Mouse (Mus musculus) ES-E14 (cell line): Measurements from ENCODE around the gene Olfr764-ps1. TPM values are rescaled to one million over a fixed set of nuclear protein-coding genes. Genes with fewer than 3 reads are reported as not detected.
"Not testable (repeated sequence)": the region's sequence is repeated elsewhere in the genome, so short reads cannot be mapped to it uniquely, and the experiment has no call there.

Experiments used
- DNase-seq: peaks from one replicate; pipeline ENCODE4 v3.0.0-alpha.2; 2013; ENCODE audit warnings: low read depth, low spot score
- H3K27ac ChIP-seq: 2 replicates; pipeline ENCODE4 v1.5.1; 2012; ENCODE audit warnings: low read depth, mild to moderate bottlenecking, low read length, moderate library complexity, mixed read lengths; ENCODE audit not compliant: poor library complexity, insufficient read depth, severe bottlenecking
- H3K36me3 ChIP-seq: 2 replicates; pipeline ENCODE4 v1.6.1; 2012; ENCODE audit warnings: mild to moderate bottlenecking, low read length, moderate library complexity, mixed read lengths; ENCODE audit not compliant: control insufficient read depth, poor library complexity, insufficient read depth, severe bottlenecking
- H3K4me1 ChIP-seq, 2 experiments: fragments of 150-350 bp in 1 of 2; sonication (generic) in 1 of 2; 2 replicates each; pipeline ENCODE4 v1.6.1; 2012; ENCODE audit warnings: low read length in 2 of 2, mild to moderate bottlenecking in 1 of 2, mixed read lengths in 1 of 2; ENCODE audit not compliant: control insufficient read depth in 2 of 2, insufficient read depth in 2 of 2, poor library complexity in 1 of 2
- H3K4me3 ChIP-seq, 2 experiments: fragments of 150-350 bp in 1 of 2; sonication (generic) in 1 of 2; 2 replicates each; pipeline ENCODE4 v1.5.1; 2012; ENCODE audit warnings: low read length in 2 of 2, low read depth in 1 of 2, mild to moderate bottlenecking in 1 of 2, mixed read lengths in 1 of 2; ENCODE audit not compliant: insufficient read depth in 1 of 2, poor library complexity in 1 of 2, severe bottlenecking in 1 of 2
- H3K9ac ChIP-seq: 2 replicates; pipeline ENCODE4 v1.6.1; 2012; ENCODE audit warnings: low read depth, mild to moderate bottlenecking, low read length, mixed read lengths; ENCODE audit not compliant: poor library complexity, insufficient read depth, severe bottlenecking
- H3K9me3 ChIP-seq: fragments of 150-350 bp; sonication (generic); 2 replicates; pipeline ENCODE4 v1.6.1; 2012; ENCODE audit warnings: low read depth, mild to moderate bottlenecking, low read length; ENCODE audit not compliant: control insufficient read depth, insufficient read depth
- CHD2 ChIP-seq: IDR thresholded peaks from 2 replicates; pipeline ENCODE4 v1.6.1; 2014; ENCODE audit warnings: mild to moderate bottlenecking, low read depth, low read length, inconsistent platforms
- HCFC1 ChIP-seq: IDR thresholded peaks from 2 replicates; pipeline ENCODE4 v1.6.1; 2012; ENCODE audit warnings: low read length, inconsistent platforms, borderline replicate concordance; ENCODE audit not compliant: insufficient read depth
- MAFK ChIP-seq: IDR thresholded peaks from 2 replicates; pipeline ENCODE4 v1.6.1; 2014; ENCODE audit warnings: mild to moderate bottlenecking, low read depth, low read length, inconsistent platforms; ENCODE audit not compliant: insufficient read depth
- ZC3H11A ChIP-seq: IDR thresholded peaks from 2 replicates; pipeline ENCODE4 v1.6.1; 2012; ENCODE audit warnings: low read depth, mild to moderate bottlenecking, inconsistent platforms, low read length, borderline replicate concordance
- ZNF384 ChIP-seq: IDR thresholded peaks from 2 replicates; pipeline ENCODE4 v1.6.1; 2012; ENCODE audit warnings: low read depth, low read length, inconsistent platforms
- in situ Hi-C, 2 experiments: fragments of 600-800 bp; cut with MboI; formaldehyde crosslinking; loops; one replicate each; pipeline ENCODE4 v1.15.1; 2025; ENCODE audit warnings: low sequenced_read_pairs in 2 of 2, inconsistent platforms in 1 of 2; ENCODE audit not compliant: unreplicated experiment in 2 of 2
- total RNA-seq: library from RNA; depleted of rRNA; stranded (reverse); fragments of 300-350 nt; gene quantifications from 2 replicates; pipeline ENCODE4 v1.2.3, GENCODE M21; 2012

Olfr764-ps1 gene
- total RNA-seq, 1 experiment = not detected

- Histone ChIP-seq H3K9ac (no peak overlapping the region), H3K36me3 (no peaks in the 10 kb centered on the region), H3K9me3 (no peaks in the 10 kb centered on the region), H3K4me1 (no peaks in the 10 kb centered on the region), H3K4me3 (no peak overlapping the region), H3K27ac (no peak overlapping the region)
- TF ChIP-seq ZC3H11A (peak; percentile 86; the same call in 1 of the 2 replicates), HCFC1 (no peak)
- DNase-seq = peak; percentile 40
- in situ Hi-C loops = no loop called here
These were observed 13.6 kb downstream of the Olfr764-ps1 start for GRCm38 (mm10) chr10:129026018-129026662.

GRCm38 (mm10) chr10:129023319-129023718 is 16.4 kb downstream of the Olfr764-ps1 start:
- no peaks in the 10 kb centered on the region for H3K9me3 ChIP-seq
- H3K9ac ChIP-seq = no peak overlapping the region
- H3K27ac ChIP-seq = no peak overlapping the region
- in situ Hi-C loops = no loop called here
- no peak for TF ChIP-seq MAFK
- TF ChIP-seq ZC3H11A = no peak
- TF ChIP-seq HCFC1 = no peak
- TF ChIP-seq CHD2 = no peak
- TF ChIP-seq ZNF384 = no peak
- DNase-seq = no peak
- H3K4me3 ChIP-seq = no peak overlapping the region
- no peaks in the 10 kb centered on the region for H3K4me1 ChIP-seq
- no peaks in the 10 kb centered on the region for H3K36me3 ChIP-seq

GRCm38 (mm10) chr10:129014477-129014876 is 25.2 kb downstream of the Olfr764-ps1 start:
- Histone ChIP-seq H3K4me3 (no peak overlapping the region), H3K9me3 (no peaks in the 10 kb centered on the region), H3K27ac (no peak overlapping the region), H3K4me1 (no peaks in the 10 kb centered on the region), H3K36me3 (no peaks in the 10 kb centered on the region), H3K9ac (no peak overlapping the region)
- in situ Hi-C loops = no loop called here
- no peak for TF ChIP-seq MAFK
- TF ChIP-seq HCFC1 = no peak
- no peak for TF ChIP-seq ZNF384
- no peak for TF ChIP-seq CHD2
- TF ChIP-seq ZC3H11A = no peak
- no peak for DNase-seq

DNA sequence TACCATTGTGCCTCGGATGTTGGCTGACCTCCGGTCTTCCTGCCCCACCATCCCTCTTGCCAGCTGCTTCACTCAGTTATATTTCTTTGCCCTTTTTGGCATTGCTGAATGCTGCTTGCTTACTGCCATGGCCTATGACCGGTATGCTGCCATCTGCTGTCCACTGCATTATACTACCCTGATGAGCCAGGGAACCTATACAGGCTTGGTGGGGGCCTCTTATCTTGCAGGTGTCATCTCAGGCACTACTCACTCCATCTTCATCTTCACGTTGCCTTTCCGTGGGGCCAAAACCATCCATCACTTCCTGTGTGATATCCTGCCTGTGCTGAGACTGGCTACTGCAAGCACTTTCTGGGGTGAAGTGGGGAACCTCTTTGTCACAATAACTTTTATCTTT is 28.2 kb downstream of the Olfr764-ps1 start:
- in situ Hi-C loops, H3K4me1 ChIP-seq, H3K9me3 ChIP-seq, H3K36me3 ChIP-seq, H3K27ac ChIP-seq, H3K9ac ChIP-seq, DNase-seq, H3K4me3 ChIP-seq: not testable (repeated sequence)

DNA sequence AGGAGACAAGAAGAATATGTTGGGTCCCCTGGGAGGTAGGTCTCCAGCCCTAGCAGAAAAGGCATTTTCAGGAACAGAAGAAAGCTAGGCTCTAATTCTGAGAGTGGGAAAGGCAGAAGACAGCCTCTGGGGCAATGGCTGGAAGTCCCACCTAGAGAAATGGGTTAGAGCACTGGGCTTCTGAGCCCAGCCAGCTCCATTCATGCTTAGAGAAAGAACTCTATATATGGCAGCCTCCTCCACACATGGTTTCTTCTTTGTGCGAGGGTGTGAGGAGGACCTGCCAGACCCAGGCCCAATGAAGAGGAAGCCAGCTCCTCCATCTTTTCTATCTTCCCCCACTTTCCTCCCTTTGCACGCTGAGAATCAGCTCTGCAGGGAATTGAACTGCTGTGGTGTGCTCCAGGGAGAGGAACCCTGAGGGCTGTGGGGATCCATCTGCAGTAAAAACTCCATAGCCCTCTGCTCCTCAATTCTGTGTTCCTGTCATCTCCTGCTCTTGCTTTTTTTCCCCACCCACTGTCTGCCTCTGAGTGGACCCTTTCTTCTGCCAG is 29.3 kb downstream of the Olfr764-ps1 start, which contains the start of gene Olfr763:
Olfr763 (plus strand) TSS at position 504 of the 554 bp plus-strand sequence.
- DNase-seq = no peak
- Histone ChIP-seq H3K4me1 (no peaks in the 10 kb centered on the region), H3K9ac (no peak within 1 kb of the TSS), H3K9me3 (no peaks in the 10 kb centered on the region), H3K27ac (no peak within 1 kb of the TSS), H3K4me3 (no peak within 1 kb of the TSS), H3K36me3 (no peaks in the 10 kb centered on the region)
- TF ChIP-seq MAFK (no peak), CHD2 (no peak), ZC3H11A (no peak), HCFC1 (no peak), ZNF384 (no peak)
- in situ Hi-C loops = no loop called here
